Mouse (Mus musculus): ENCODE measurements around the gene Auts2. TPM values are rescaled to one million over a fixed set of nuclear protein-coding genes. Genes with fewer than 3 reads are reported as not detected.
A peak's percentile ranks its signal among the peaks of the same experiment; 100 is the strongest.

Auts2 gene
- total RNA-seq, 2 experiments from 2014 or later: 28.8 to 35.3 TPM

DNA sequence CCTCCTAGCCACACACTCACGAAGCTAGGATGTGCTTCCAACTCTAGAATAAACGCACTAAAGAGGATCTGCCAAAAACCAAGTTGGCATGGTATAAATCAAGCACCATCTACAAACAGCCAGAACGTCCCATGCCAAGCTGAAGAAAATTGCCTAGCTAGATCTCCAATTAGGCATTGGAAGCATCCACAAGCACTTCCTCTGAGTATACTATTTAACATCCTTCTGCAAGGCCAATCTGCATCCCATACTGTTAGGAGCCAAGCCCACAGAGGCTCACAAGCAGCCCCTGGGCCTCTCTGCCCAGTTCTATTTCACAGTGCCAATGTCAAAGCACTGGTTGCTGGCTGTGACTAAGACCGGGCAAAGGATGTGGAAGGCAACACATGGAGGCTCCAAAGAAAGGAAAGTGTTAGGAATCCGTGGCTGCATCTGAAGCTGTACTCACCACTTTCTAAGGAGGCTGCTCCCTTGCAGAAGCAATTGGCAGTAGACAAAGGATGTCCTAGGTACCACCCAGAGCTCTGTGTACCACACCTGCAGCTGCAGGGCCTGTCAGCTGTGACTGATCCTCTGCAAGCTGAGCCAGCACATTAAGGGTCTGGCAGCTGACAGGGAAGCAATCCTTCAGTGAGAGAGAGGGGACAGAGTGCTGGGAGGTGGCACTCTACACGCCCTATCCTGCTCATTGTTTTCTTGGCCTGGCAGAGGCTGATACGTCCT is 407.0 kb downstream of the Auts2 start:
- no peak for DNase-seq
- intact Hi-C loops (cut with DNase I): no loop called here

DNA sequence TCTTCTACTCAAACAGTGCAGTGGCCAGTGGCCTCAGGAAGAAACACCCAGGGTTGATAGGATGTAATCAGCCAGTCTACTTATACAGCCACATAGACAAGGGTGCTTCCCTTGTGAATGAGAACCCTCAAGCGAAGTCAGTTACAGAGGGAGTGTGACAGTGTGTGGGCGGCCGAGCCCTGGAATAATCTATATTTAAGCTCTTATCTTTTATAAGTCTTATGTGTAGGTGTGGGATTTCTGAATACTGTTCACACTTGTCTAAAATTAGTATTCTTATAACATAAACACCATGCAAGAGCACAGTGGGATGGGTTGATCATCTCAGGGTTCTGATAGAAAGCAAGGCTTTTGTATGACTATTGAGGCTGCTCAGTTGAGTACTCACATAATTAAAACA is 411.2 kb downstream of the Auts2 start:
- intact Hi-C loops (cut with DNase I): no loop called here

DNA sequence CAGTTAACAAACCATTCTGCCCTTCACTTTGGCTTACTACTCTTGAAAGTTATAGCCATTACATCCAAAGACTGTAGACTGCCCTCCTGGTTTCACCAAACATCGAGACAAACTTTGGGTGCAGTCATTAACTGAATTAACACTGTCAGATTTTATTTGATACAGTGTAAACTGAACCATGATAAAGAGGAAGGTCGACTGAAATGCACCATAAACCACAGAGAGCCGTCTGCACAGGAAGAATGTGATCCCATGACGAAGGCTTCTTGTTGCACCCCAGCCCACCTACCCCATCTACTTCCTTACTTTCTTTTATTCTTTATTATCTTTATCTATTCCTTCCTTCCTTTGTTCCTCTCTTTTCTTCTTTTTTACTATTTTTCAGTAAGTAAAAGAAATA is 412.6 kb downstream of the Auts2 start:
- DNase-seq: no peak
- intact Hi-C loops (cut with DNase I): no loop called here

More for the DNA sequence above, 411.2 kb downstream of the Auts2 start:
- DNase-seq: no peak

DNA sequence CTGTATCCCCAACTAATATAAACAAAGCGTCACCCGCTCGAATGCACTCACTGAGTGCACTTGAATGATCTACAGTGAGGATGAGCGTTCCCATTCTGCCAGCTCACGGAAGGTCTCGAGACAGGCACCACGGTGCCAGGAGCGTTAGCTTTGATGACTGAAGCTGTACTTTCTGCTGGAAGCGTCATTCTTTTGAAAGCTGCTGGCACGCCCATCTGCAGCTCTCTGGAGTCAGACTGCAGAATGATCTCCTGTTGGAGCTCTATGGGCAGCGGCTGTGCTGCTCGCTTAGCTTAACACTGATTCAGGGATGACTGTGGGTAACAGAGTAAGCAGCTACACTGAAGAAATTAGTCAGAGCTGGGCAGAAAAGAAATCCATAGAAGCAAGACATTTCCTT is 416.5 kb downstream of the Auts2 start:
- DNase-seq: no peak
- intact Hi-C loops (cut with DNase I): no loop called here

DNA sequence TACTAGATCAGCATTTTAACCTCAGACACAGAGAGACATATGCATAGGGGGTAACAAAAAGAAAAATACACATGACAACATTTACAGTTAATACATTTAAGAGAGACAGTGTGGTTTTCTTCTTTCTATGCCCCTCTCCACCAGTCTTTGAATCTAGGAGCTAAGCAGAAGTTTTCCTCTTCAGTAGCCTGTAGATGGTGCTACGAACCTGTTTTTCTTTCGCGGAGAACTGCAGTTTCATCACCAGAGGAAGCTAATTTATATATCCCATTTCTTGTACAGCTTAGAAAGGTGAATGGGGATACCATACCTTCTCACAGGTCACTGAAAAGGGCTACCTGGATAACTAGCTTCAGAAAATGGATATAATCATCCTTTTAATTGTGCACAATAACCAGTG is 427.5 kb downstream of the Auts2 start:
- intact Hi-C loops (cut with DNase I): loop anchor here (10.0 kb wide), 5 partner anchors 581 to 1949 kb away; no protein-coding TSS in a partner anchor
- DNase-seq: no peak

DNA sequence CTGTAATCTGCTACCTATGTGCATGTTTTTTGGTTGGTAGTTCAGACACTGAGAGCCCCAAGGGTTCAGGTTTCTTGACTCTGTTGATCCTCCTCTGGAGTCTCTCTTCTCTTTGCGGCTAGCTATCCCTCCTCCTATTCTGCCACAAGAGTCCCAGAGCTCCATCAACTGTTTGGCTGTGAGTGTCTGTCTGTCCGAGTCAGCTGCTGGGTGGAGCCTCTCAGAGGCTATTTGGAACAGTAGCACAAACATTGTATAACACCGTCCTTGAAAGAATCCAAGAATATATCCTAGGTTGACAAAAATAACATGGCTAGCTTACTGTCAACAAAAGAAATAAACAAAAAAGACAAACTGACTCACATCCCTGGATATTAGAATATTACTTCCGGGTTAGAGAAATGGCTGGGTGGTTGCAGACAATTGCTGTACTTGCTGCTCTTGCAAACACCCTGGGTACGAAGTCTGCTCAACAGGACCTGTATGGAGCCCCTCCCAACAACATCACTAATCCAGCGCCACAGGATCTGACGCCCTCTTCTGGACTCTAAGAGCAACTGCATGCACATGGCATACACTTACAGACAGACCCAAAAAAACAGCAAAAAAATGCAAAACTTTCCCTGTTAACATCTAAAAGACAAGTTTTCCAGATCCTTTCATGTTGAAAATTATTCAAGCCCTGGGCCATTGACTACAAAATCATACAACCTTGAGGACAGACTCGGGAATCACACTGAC is 428.4 kb downstream of the Auts2 start:
- intact Hi-C loops (cut with DNase I): loop anchor here (10.0 kb wide), 5 partner anchors 580 to 1950 kb away; no protein-coding TSS in a partner anchor
- DNase-seq: no peak

DNA sequence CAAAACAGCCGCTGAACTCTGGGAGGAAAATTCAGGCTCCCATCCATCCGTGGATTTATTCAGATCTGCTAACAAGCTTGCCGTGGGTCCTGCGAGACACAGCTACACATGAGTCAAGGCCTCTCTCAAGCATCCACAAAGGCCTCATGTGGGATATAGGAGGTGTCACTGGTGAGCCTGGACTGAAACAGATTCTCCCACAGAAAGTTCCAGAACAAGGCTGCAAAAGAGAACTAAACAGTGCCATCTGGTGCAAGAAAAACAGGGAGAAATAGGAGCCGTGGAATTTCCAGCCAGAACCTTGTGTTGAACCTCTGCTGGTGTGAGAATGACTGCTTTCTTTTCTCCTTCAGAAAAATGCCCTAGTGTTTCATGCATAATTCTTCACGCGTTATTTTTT is 429.7 kb downstream of the Auts2 start:
- intact Hi-C loops (cut with DNase I): loop anchor here (10.0 kb wide), 5 partner anchors 579 to 1951 kb away; no protein-coding TSS in a partner anchor
- peak in 1 of 2 experiments; percentile 25 for DNase-seq

DNA sequence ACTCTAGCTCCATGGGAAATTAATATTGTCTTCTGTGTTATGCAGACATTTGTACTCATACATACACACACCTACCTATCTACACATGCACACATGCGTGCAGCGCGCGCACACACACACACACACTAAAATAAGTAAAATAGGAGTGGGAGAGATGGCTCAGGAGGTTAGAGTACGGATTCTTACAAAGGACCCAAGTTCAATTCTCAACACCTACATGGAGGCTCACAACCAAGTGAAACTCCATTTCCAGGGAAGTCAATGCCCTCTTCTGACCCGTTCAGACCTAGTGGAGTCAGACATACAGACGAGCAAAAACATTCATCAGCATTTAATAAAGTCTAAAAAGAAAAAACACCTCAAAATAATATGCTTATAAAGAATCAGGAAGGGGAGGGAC is 430.5 kb downstream of the Auts2 start:
- intact Hi-C loops (cut with DNase I): loop anchor here (10.0 kb wide), 5 partner anchors 578 to 1952 kb away; no protein-coding TSS in a partner anchor
- no peak for DNase-seq

DNA sequence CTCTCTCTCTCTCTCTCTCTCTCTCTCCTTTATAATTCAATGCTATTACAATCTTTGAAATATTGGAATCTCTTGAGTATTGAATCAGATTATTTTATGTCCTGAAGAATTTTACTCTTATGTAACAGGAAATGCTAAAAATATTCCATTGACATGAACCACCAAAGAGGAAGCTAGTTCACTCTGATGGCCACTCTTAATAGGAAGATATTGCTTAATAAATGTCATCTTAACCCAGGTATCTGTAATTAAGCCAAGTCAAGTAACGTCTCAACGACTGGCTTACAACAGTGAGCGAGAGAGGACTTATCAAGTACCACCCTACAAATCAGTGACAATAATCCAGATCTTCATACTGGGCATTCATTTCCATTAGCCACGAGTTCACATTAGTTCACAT is 440.7 kb downstream of the Auts2 start:
- intact Hi-C loops (cut with DNase I): no loop called here
- DNase-seq: no peak

DNA sequence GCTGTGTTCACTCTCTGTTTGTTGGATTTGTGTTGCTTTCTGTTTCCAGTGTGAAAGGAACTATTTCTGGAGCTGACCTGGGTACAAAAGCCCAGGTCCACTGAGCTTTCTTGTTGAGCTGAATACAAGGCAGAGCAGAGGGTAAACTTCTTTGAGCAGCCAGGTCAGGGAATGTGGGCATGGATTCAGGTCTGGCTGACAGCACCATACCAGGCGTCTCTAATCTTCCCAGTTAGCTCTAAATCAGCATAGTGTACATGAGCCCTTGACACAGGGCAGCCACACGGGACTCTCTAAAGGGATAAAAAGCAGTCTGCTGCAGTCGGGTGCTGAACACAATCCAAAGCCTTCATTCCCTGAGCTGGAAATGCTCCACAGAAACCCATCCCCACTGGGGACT is 444.7 kb downstream of the Auts2 start:
- intact Hi-C loops (cut with DNase I): no loop called here

DNA sequence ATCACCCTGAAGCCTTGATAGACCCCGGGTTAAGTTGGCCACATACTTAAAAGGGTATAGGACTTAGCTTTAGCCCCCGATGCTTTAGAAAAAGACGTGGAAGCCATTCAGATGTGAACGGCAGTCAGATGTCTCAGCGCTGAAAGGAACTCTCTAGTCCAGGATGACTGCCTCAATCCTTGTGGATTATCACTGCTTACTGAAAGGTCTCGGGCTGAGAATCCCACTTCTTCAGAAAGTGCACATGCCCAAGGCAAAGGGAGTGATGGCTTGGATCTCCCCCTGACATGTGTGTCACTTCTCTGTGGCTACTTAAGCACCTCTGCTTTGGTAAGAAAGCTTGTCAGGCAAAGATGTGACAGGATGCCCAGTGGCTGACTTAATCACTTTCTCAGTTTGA is 450.4 kb downstream of the Auts2 start:
- intact Hi-C loops (cut with DNase I): no loop called here
- no peak for DNase-seq

More for the DNA sequence above, 444.7 kb downstream of the Auts2 start:
- peak; percentile 27 to 51 for DNase-seq

DNA sequence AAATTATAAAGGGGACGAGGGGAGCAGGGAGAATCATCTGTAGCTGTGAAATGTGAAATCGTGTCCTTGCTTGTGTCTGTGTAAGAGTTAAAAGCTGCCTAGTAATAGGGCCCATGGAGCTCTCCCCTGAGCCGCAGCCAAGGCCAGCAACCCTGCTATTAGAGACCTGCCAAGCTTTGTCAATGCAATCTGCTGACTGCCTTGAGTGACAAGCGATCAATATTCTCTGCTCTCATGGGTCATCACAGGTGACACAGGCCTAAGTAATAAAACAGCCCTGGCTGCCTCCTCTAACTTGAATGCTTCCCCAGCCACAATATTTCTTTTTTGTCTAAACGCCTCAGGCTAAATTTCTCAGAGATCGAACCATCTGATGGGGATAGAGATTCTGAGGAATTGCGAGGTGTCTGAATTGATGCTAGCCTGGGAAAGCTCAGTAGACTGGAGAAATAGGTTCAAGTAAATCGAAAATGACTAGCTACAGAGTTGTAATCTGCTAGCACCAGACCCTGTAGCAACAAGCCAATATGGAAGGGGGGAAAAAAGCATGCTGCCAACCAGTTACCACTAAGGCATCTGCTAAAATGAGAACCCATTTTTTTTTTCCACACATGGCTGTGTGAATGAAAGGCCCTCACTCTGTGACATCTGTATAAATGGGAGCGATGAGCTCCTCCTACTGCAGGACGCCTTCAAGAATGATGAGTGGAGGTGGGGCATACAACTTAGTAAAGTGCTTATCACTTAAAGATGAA is 453.5 kb downstream of the Auts2 start:
- DNase-seq: no peak
- intact Hi-C loops (cut with DNase I): no loop called here

DNA sequence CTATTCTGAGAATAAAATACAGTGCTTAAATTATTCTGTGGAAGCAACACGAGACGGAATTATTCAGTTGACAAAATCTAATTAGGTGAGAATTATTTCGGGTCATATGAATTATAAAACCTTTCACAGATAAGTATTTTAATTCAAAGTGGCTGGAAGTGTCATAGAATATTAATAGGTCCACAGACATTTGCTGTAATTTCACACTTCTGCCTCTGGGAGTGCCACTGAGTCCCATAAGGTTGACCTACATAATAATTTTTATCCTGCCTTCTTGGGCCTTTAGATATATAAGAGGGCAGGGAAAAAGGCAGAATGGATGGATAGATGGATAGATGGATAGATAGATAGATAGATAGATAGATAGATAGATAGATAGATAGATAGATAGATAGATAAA is 454.6 kb downstream of the Auts2 start:
- intact Hi-C loops (cut with DNase I): no loop called here

DNA sequence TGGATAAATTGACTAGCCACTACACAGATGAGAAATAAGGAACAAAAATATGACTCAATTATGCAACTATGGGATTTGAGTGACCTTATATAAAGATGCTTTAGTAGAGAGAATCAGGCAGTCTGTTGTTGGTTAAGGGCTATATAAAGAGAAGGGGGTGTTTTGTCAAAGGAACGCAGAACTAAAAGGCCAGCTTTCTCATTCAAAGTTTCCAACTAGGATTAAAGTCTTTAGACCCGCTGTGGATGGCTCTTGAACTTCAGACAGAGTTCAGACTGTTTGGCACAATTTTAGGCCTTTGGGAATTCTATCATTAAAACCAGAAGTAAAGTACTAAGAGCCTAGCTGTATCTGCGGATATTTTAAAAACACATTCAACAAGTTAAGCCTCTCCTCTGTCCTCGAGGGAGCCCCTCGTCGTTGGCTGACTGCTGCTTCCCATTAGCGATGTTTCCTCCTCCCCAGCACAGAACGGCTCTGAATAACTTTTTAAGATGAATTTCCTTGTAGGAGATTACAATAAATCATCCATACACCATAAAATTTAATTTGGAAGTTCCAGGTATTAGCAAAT is 459.3 kb downstream of the Auts2 start:
- intact Hi-C loops (cut with DNase I): no loop called here
- DNase-seq: no peak

More for the DNA sequence above, 454.6 kb downstream of the Auts2 start:
- DNase-seq: no peak

DNA sequence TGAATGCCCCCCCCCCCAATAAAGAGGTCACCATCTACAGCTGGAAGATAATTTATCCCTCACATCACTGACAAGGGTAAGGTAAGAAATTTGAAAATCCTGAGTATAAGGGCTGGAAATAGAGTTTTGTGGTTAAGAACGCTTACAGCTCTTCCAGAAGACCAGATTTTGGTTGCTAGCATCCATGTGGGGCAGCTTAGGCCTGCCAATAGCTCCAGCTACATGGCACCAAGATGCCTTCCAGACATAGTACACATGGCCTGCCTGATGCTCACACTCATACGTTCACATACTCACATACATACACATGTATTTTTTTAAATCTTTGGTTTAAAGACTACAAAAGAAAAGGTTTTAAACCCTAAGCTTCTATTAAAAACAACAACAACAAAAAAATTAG is 467.2 kb downstream of the Auts2 start:
- no peak for DNase-seq
- intact Hi-C loops (cut with DNase I): no loop called here

DNA sequence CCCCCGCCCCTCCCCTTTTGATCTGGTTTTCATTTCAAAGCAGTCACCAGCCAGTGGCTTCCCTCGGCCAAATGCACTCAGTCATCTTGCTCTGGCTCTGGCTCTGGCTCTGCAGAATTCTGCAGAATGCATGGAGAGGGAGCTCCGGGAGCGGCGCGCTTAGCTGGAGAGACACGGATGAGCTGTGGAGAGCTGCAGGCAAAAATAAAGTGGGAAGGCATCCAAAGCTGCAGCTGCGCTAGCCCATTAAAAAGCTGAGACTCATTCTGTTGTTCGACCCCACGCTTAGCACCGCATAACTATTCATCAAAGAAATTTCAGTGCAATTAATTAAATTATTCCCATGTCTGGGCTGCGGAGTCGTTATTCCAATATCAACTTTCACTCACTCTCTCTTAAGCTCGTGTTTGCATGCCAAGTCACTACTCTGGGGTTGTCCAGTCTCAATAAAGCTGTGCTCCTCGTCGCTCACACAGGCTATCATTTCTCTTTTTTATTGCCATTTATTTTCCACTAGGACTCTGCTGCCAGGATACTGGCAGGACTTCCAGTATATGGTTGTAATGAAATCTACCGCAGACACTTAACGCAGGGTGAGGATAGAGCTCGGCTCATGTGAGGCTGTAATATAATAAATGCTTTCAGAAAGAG is 468.3 kb downstream of the Auts2 start:
- intact Hi-C loops (cut with DNase I): no loop called here
- DNase-seq: peak; percentile 26 to 39

DNA sequence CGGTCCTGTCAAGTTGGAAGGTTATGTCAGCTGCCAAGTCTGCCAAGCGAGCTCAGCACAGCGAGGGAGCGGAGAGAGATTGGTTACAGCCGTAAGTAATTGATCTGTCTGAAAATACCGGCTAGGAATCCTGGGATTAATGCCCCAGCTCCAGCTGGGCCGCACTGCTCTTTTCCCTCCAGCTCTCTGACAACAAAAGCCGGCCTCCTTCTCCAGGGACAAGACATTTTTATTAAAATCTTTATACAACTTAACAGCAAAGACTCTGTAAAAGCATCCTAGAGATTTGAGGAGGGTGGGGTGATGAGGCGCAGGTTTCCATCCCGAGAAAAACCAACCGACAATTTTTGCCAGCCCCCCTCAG is 468.8 kb downstream of the Auts2 start:
- DNase-seq: no peak
- intact Hi-C loops (cut with DNase I): no loop called here

DNA sequence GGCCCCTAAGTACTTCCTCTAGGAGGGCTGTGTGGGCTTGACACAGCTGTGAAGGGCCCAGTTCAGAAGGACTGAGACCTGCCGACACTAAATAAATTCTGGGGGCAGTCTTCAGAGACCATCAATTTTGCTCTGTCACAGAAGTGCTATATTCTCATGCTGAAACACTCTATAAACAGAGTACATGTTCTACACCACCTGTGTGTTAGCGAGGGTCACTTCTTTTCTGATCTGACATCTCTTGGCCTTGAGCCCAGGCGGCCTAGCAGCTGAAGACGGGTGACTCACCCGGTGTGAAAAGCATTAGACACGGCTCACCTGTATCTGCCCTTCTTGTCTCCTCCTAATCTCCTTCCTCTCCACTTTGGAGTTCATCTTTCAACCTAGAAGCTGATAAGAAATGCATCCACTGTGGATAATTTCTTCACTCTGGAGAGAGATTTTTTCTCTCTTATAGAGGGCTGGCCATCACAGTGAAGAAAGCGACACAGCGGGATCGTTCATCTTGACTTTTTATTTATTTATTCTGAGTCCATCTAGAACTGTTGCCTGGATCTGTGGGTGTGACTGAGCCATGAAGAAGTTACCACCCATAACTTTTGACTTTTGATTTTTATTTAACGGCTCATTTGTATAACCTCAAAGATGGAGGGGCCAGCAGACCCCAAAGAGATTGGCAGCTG is 469.3 kb downstream of the Auts2 start:
- intact Hi-C loops (cut with DNase I): no loop called here
- no peak for DNase-seq

DNA sequence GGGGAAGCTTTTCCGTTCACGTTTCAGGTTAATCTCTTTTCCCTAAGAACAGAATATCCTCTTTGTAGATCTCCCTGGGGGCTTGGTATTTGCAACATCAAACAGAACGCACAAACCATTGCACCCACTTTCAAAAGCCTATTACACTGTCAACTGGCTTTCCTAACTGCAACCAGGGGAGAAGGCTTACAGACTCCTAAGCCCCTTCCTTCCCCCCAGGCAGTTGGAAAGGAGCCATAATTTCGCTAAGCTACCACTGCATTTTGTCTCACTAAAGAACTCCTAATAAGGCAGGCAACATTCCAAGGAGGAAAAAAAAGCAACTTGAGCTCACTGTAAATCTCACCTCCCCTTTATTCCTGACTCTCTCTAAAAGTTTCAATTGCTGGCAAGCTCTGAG is 470.8 kb downstream of the Auts2 start:
- intact Hi-C loops (cut with DNase I): no loop called here

More for the DNA sequence above, 470.8 kb downstream of the Auts2 start:
- no peak for DNase-seq
